Mouse (Mus musculus) left cerebral cortex, adult 8-10 months (tissue): ENCODE measurements around the gene Ccin. TPM values are rescaled to one million over a fixed set of nuclear protein-coding genes. Genes with fewer than 3 reads are reported as not detected.

Experiments
- DNase-seq, 2 experiments: peaks; one replicate each; pipeline ENCODE4 v3.0.0; 2022; ENCODE audit warnings: low spot score in 2 of 2
- total RNA-seq, 4 experiments: library from RNA; stranded (reverse); gene quantifications; 2 replicates each; pipeline ENCODE4 v1.2.4; 2022

Gene Ccin
- total RNA-seq, 4 experiments from 2014 or later: not detected

GRCm38 (mm10) chr4:44012376-44013367 lies 29.4 kb downstream of the Ccin start:
- DNase-seq: peak; percentile 72 to 96

- DNase-seq: no peak
Observed at GRCm38 (mm10) chr4:44013391-44014070, 30.2 kb downstream of the Ccin start.

GRCm38 (mm10) chr4:44016071-44016470 lies 32.8 kb downstream of the Ccin start:
- DNase-seq: no peak

DNA sequence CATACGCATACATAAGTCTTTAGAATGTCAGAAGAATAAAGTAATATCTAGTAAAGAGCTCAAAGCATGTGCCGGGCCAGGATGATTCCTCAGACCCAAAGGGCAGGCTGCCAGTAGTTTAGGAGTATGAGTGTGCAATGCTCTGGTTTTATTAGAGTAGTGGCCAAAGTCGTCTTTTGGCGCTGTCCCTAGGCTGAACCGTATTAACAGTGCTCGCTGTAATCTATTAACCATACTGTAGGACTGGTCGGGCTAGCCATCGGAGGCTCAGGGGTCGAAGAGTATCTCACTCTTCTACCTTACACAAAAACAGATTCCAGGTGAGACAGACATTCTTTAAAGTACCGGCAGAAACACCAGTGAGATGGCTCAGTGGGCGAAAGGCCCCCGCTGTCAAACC lies 33.5 kb downstream of the Ccin start:
- no peak for DNase-seq

DNA sequence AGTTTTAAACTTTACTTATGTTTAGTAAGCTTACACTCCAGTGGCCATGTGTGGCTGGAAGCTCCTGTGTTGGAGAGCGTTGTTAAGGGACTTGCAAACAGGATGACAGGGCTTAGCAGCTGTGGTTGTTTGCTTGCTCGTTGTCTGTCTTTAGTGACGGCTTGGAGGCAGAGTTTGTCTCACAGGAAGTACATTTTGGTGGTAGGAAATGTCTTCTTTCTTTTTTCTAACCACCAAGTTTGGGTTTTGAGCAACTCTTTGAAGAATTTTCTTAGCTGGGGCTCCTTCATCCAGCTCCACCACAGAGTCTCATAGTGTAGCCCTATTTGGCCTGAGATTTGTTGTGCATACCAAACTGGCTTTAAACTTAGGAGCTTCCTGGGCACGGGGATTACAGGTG lies 39.0 kb downstream of the Ccin start:
- no peak for DNase-seq

GRCm38 (mm10) chr4:44022766-44023165 lies 39.5 kb downstream of the Ccin start:
- DNase-seq: no peak

- no peak for DNase-seq
Observed at GRCm38 (mm10) chr4:44023681-44024080, 40.4 kb downstream of the Ccin start.

GRCm38 (mm10) chr4:44024241-44024640 lies 41.0 kb downstream of the Ccin start:
- no peak for DNase-seq

DNA sequence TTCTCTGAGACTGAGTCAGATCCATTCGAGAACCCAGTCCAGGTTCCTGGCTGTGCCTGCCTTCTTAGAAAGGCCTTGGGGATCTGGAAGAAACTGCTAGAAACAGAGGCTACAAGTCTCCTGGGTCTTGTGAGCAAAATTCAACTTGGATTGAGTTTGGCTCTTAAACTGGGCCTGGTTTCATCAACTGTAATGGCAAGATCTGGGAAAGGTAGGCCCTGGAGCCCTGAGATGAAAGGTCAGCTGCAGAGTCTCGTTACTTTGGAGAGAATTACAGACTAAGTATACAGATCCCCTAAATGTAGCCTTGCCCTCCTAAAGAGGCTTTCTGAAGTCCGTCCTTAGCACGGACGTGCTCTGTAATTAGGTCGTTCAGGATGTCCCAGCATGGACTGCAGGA lies 42.3 kb downstream of the Ccin start:
- no peak for DNase-seq

GRCm38 (mm10) chr4:44028303-44029135 lies 45.2 kb downstream of the Ccin start:
- DNase-seq: peak; percentile 28 to 58

DNA sequence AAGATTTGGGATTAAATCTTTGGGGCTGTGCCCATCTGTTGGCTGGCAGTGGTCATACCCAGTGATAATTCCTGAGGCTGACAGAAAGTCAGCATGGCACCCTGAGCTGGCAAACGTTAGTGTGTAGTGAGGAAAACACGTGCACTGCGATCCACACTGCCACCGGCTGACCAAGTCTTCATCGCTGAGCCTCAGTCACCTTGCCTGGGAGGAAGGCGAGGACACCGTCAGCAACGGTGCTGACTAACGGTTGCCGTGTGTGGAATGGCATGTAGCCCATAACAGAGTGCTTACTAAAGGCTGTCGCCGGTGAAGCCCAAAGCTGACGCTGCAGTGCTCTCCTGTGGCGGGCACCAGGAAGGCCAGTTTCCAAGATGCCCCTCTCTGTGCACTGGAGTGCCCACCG lies 46.4 kb downstream of the Ccin start:
- DNase-seq: no peak

- no peak for DNase-seq
Observed at GRCm38 (mm10) chr4:44031521-44031920, 48.2 kb downstream of the Ccin start.

Other genes with a start within 250 kb of the Ccin start
- under 1 TPM in 1 of 4 experiments, not detected in 3; 0.42 TPM for gene Olfr159, start 212.5 kb upstream of the Ccin start, total RNA-seq
- gene Olfr156, start 159.6 kb upstream of the Ccin start, total RNA-seq: not detected
- not detected for gene Olfr157, start 143.3 kb upstream of the Ccin start, total RNA-seq
- gene Olfr155, start 131.9 kb upstream of the Ccin start, total RNA-seq: not detected
- 1 to 10 TPM; 8.1 to 8.8 (median 8.3) TPM for gene Reck, start 108.0 kb upstream of the Ccin start, total RNA-seq
- gene Glipr2, start 26.1 kb upstream of the Ccin start, total RNA-seq: 1 to 10 TPM; 3.0 to 4.9 (median 3.3) TPM
- 100 to 1,000 TPM; 270 to 279 (median 276) TPM for gene Clta, start 21.0 kb downstream of the Ccin start, total RNA-seq
- gene Gne, start 100.7 kb downstream of the Ccin start, total RNA-seq: 10 to 100 TPM; 44.3 to 58.2 (median 56.8) TPM